Mouse (Mus musculus): ENCODE data around the gene 4933434E20Rik.

Gene 4933434E20Rik

GRCm38 (mm10) chr3:90081365-90082240 is 30.2 kb downstream of the 4933434E20Rik start:
- DNase-seq (ENCODE audit: low spot score), result no peak

DNA sequence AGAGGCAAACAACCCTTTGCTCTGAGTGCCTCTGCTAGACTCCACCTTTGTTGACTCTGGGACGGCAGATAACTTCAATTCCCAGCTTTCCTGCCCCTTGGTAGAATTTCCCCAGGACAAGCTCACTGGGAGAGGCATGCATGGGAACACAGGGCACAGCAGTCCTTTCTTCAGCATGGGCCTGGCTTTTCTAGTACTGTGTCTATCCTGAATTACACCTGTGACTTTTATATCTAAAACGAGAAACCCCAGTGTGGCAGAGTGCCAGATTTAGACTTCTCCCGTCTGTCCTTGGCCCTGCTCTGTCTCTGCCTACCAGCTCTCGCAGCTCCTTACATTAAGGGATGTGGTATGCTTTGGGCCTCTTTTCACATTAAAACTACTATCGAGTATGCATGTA is 31.6 kb downstream of the 4933434E20Rik start:
- no peak for DNase-seq (ENCODE audit: low spot score)

DNA sequence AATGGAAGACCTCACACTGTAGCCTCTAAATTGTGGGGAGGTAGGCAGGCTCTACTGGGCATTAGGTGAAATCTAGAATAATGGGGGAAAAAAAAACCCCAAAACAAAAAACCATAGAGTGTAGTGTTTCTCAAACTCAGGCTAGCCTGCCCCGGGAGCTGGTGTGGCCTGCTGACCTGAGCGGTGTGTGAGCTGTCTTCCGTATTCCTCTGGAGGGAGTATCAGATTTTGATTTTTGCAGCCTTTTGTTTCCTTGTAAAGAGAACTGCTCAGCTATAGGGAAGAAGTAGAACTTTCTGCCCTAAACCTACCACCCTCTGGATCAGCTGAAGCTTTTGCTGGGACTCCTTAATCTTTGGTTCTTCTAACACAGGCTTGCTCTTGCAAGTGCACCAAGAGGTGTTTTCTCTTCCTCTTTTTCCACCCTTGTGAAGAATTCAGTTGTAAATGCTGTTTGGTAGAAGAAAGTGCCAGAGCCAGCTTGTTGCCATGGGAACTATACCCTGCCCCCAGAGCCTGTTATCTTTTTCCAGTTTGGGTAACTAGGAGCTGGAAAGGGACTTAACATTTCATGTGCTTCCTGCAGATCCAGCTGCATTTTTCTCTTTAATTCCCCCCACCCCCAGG is 32.4 kb downstream of the 4933434E20Rik start:
- no peak for DNase-seq (ENCODE audit: low spot score)

- no peak for DNase-seq (ENCODE audit: low spot score)
Measured at GRCm38 (mm10) chr3:90084790-90085189, 33.4 kb downstream of the 4933434E20Rik start.

DNA sequence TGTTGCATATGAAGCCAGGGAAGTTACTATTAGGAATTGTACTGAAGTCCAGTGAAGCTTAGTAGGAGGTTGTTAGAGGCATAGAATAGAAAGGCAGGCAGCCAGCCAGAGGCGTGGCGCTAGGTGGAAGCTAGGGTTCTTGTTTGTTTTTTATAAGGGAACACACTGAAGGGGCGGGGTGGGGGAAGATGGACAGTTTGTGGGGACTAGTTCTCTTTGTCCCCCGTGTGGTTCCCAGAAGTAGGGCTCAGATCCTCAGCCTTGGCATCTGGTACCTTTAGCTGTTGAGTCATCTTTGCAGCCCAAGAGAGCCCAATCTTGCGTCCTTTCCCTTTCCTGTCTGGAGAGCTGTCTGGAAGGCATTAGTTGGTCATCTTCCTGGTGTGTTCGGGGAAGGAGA is 33.8 kb downstream of the 4933434E20Rik start:
- no peak for DNase-seq (ENCODE audit: low spot score)

- no peak for DNase-seq (ENCODE audit: low spot score)
Measured at GRCm38 (mm10) chr3:90086068-90086467, 34.6 kb downstream of the 4933434E20Rik start.

DNA sequence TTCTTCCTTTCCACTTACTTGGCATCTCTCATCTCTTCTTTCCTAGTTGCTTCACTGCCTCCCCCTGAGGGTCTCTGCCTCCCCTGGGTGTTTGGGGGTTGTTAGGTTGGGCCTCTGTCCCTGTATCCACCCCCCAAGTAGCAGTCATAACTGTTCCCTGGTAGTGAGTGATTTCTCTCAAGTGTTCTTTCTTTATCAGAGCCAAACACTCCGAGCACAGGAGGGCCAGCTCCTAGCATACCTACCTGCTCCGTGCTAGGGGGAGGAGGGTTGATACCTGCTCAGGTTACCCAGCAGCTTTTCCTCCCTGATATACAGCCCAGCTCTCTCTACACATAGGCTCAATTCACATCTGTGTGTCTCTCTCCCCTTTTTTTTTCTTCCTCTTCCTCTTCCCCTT is 37.2 kb downstream of the 4933434E20Rik start:
- DNase-seq (ENCODE audit: low spot score), result no peak

GRCm38 (mm10) chr3:90090892-90091291 is 39.5 kb downstream of the 4933434E20Rik start:
- no peak for DNase-seq (ENCODE audit: low spot score)

GRCm38 (mm10) chr3:90094453-90094852 is 43.0 kb downstream of the 4933434E20Rik start:
- no peak for DNase-seq (ENCODE audit: low spot score)

DNA sequence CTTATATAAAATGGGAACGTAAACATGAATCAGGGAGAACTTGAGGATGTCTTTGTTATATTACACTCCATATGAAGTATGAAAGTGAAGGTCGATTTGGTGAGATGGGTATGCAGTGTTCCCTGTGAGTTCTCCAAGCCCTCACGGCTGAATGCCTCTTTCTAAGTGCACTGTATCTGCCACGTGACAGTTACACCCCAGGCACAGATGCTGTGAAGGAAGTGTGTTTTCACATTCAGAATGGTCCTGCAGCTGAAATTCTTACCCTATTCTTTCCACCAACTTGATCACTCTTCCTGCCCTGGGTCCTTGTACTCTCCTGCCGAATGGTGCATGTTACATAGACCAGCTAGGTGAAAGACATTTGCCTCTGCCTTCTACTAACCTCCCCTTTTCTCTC is 46.5 kb downstream of the 4933434E20Rik start:
- DNase-seq (ENCODE audit: low spot score), result no peak

DNA sequence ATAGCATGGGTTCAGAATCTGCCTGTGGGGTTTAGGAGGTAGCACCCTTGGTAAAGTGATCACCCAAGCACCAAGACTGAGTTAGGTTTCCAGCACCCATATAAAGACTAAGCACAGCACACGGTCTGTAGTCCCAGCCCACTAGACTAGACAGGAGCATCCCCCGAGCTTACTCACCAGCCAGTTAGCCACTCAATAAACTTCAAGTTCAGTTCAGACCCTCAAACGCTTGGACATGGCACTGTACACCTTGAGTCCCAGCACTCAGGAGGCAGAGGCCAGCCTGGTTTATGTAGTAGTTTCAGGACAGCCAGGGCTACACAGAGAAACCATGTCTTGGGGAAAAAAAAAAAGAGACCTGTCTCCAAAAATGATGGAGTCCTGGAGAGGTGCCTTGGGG is 49.6 kb downstream of the 4933434E20Rik start:
- DNase-seq (ENCODE audit: low spot score), result no peak

GRCm38 (mm10) chr3:90101673-90102072 is 50.2 kb downstream of the 4933434E20Rik start:
- no peak for DNase-seq (ENCODE audit: low spot score)

- DNase-seq (ENCODE audit: low spot score), result no peak
Measured at GRCm38 (mm10) chr3:90102239-90102638, 50.8 kb downstream of the 4933434E20Rik start.

DNA sequence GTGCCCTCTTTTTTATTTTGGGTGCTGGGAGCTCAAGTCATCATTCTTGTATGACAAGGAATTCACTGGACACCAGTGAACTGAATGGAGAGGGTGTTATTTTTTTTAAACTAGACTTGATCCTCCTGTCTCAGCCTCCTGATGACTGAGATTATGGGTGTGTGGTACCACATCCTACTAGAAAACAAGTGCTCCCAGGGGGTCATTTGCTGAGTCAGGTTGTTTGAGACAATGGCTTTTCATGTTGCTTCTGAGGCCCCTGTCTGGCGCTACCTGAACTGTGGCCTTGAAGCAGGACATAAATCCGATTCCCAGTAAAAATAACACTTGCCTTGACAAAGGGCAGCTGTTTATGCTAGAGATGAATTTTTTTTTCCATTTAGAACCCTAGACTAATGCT is 51.7 kb downstream of the 4933434E20Rik start:
- DNase-seq (ENCODE audit: low spot score), result no peak

- DNase-seq (ENCODE audit: low spot score), result no peak
Measured at GRCm38 (mm10) chr3:90103938-90104337, 52.5 kb downstream of the 4933434E20Rik start, which contains the start of gene Nup210l. Nup210l (plus strand) TSS chr3:90104132.

DNA sequence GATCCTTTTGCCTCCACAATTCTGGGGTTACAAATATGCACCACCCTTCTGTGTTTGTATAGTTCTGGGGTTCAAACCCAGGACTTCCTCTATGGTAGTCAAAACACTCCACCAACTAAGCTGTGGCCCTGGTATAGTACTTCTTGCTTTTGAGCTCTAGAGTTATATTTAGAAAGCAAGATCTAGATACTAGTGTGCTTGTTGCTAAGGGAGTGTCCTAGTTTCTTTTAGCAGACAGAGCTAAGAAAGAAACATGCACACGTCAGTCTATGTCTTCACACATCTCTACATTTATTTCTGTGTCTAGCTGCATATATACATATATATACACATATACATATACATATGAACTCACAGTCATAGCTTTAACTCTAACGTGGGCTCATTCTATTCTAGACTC is 60.3 kb downstream of the 4933434E20Rik start:
- no peak for DNase-seq (ENCODE audit: low spot score)

DNA sequence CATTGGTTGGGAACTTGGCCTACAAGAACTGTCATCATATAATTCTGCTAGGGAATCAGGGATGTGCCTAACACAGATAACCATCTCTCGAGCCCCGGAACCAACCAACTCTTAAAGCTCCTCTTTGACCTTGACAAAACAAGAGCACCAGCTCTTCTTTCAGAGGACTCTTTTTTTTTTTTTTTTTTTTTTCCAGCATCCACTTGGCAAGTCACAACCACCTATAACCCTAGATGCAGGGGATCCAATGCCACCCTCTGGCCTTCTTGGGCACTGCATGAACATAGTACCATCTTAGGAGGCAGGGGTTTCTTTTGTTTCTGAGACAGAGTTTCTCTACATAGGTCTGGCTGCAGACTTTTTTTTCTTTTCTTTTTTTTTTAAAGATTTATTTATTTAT is 62.9 kb downstream of the 4933434E20Rik start:
- no peak for DNase-seq (ENCODE audit: low spot score)

DNA sequence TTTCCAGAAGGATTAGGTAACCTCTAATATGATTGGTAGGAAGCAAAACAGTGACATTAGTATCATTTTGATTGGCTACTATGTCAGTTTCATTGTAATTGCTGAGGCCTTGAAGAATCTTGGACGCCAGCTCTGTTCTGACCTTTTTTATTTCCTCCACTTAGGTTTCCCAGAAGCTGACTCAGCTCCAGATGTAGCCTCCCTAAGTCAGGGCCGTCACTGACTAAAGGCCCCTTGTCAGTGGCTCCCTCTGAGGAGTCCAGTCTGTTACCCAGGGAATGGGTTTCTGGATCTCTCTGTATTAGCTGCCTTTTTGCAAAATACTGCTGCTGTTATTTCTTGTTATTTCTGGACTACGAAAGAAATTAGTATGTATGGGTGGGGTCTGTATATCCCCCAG is 64.1 kb downstream of the 4933434E20Rik start:
- no peak for DNase-seq (ENCODE audit: low spot score)
